Mouse (Mus musculus): ENCODE results near the gene Pstpip1. TPM values are rescaled to one million over a fixed set of nuclear protein-coding genes. Genes with fewer than 3 reads are reported as not detected.
A peak's percentile ranks its signal among the peaks of the same experiment; 100 is the strongest.

Pstpip1 gene
- polyA plus RNA-seq (2014; fragmentation: Nextera tagmentation; extraction: Ambion mirVana): 0.20 and 0.41 TPM in 2 replicates

GRCm38 (mm10) chr9:56089778-56090520 is at the start of gene Pstpip1:
Gene Pstpip1 (plus strand): TSS chr9:56089962.
- peak; percentile 86 for ATAC-seq
- DNase-seq (ENCODE audit: low spot score): peak; percentile 81

GRCm38 (mm10) chr9:56041372-56042180 is 48.2 kb upstream of the Pstpip1 start, which contains the start of gene Rcn2:
Gene Rcn2 (plus strand): TSS chr9:56041845.
- under 1% methylated on average over 49 of the region's 49 CpGs for WGBS
- Histone ChIP-seq H3K27ac (ENCODE audit: low read depth, low read length) (peak within 1 kb of the TSS; percentile 96), H3K36me3 (ENCODE audit: control insufficient read depth, insufficient read depth, low read length) (peaks cover 22% of the 10 kb centered on the region), H3K4me1 (ENCODE audit: control insufficient read depth, insufficient read depth, low read length) (peaks cover 13% of the 10 kb centered on the region), H3K9me3 (replicated peaks; ENCODE audit: control insufficient read depth, low read length) (no peaks in the 10 kb centered on the region), H3K9ac (ENCODE audit: low read length) (peak within 1 kb of the TSS; percentile 96), H3K4me2 (ENCODE audit: low read length) (peak within 1 kb of the TSS; percentile 58), H3K4me3 (ENCODE audit: low read depth, low read length) (peak within 1 kb of the TSS; percentile 72), H3K27me3 (replicated peaks; ENCODE audit: control insufficient read depth, insufficient read depth, low read length) (no peaks in the 10 kb centered on the region)
- peak; percentile 100 for ATAC-seq
- DNase-seq (ENCODE audit: low spot score): peak; percentile 97

More at GRCm38 (mm10) chr9:56089778-56090520, at the start of gene Pstpip1:
- H3K27me3 ChIP-seq (replicated peaks; ENCODE audit: control insufficient read depth, insufficient read depth, low read length): no peaks in the 10 kb centered on the region
- H3K27ac ChIP-seq (ENCODE audit: low read depth, low read length): peak within 1 kb of the TSS; percentile 1; the same call in 1 of the 2 replicates
- H3K9ac ChIP-seq (ENCODE audit: low read length): no peak within 1 kb of the TSS; the same call in 1 of the 2 replicates
- no peaks in the 10 kb centered on the region for H3K4me1 ChIP-seq (ENCODE audit: control insufficient read depth, insufficient read depth, low read length)
- no peaks in the 10 kb centered on the region for H3K9me3 ChIP-seq (replicated peaks; ENCODE audit: control insufficient read depth, low read length)
- H3K36me3 ChIP-seq (ENCODE audit: control insufficient read depth, insufficient read depth, low read length): no peaks in the 10 kb centered on the region
- H3K4me2 ChIP-seq (ENCODE audit: low read length): peak within 1 kb of the TSS; percentile 22
- 28% methylated on average over 22 of the region's 22 CpGs for WGBS
- no peak within 1 kb of the TSS for H3K4me3 ChIP-seq (ENCODE audit: low read depth, low read length)

GRCm38 (mm10) chr9:56042181-56042621 is 47.6 kb upstream of the Pstpip1 start:
- ATAC-seq: no peak
- no peak for DNase-seq (ENCODE audit: low spot score)
- Histone ChIP-seq H3K4me3 (ENCODE audit: low read depth, low read length) (peak overlapping the region; percentile 72), H3K9me3 (replicated peaks; ENCODE audit: control insufficient read depth, low read length) (no peaks in the 10 kb centered on the region), H3K36me3 (ENCODE audit: control insufficient read depth, insufficient read depth, low read length) (peaks cover 22% of the 10 kb centered on the region), H3K27ac (ENCODE audit: low read depth, low read length) (peak overlapping the region; percentile 96), H3K27me3 (replicated peaks; ENCODE audit: control insufficient read depth, insufficient read depth, low read length) (no peaks in the 10 kb centered on the region), H3K9ac (ENCODE audit: low read length) (peak overlapping the region; percentile 96), H3K4me1 (ENCODE audit: control insufficient read depth, insufficient read depth, low read length) (peaks cover 13% of the 10 kb centered on the region), H3K4me2 (ENCODE audit: low read length) (peak overlapping the region; percentile 58)
- under 1% methylated on average over 16 of the region's 16 CpGs for WGBS

GRCm38 (mm10) chr9:56053796-56054195 is 36.0 kb upstream of the Pstpip1 start:
- Histone ChIP-seq H3K4me2 (ENCODE audit: low read length) (no peak overlapping the region), H3K9me3 (replicated peaks; ENCODE audit: control insufficient read depth, low read length) (no peaks in the 10 kb centered on the region), H3K4me1 (ENCODE audit: control insufficient read depth, insufficient read depth, low read length) (no peaks in the 10 kb centered on the region), H3K27me3 (replicated peaks; ENCODE audit: control insufficient read depth, insufficient read depth, low read length) (no peaks in the 10 kb centered on the region), H3K4me3 (ENCODE audit: low read depth, low read length) (no peak overlapping the region), H3K36me3 (ENCODE audit: control insufficient read depth, insufficient read depth, low read length) (peaks cover 59% of the 10 kb centered on the region), H3K27ac (ENCODE audit: low read depth, low read length) (no peak overlapping the region), H3K9ac (ENCODE audit: low read length) (no peak overlapping the region)
- WGBS: 48% methylated on average over 3 of the region's 3 CpGs
- DNase-seq (ENCODE audit: low spot score): no peak
- no peak for ATAC-seq

- H3K4me3 ChIP-seq (ENCODE audit: low read depth, low read length): no peak overlapping the region
- no peaks in the 10 kb centered on the region for H3K4me1 ChIP-seq (ENCODE audit: control insufficient read depth, insufficient read depth, low read length)
- no peak overlapping the region for H3K4me2 ChIP-seq (ENCODE audit: low read length)
- 95% methylated on average over 6 of the region's 6 CpGs for WGBS
- H3K9ac ChIP-seq (ENCODE audit: low read length): no peak overlapping the region
- no peak for ATAC-seq
- DNase-seq (ENCODE audit: low spot score): no peak
- no peaks in the 10 kb centered on the region for H3K9me3 ChIP-seq (replicated peaks; ENCODE audit: control insufficient read depth, low read length)
- peaks cover 74% of the 10 kb centered on the region for H3K36me3 ChIP-seq (ENCODE audit: control insufficient read depth, insufficient read depth, low read length)
- H3K27me3 ChIP-seq (replicated peaks; ENCODE audit: control insufficient read depth, insufficient read depth, low read length): no peaks in the 10 kb centered on the region
- no peak overlapping the region for H3K27ac ChIP-seq (ENCODE audit: low read depth, low read length)
These were observed 33.6 kb upstream of the Pstpip1 start for GRCm38 (mm10) chr9:56056147-56056546.

- no peak for ATAC-seq
- Histone ChIP-seq H3K9me3 (replicated peaks; ENCODE audit: control insufficient read depth, low read length) (no peaks in the 10 kb centered on the region), H3K9ac (ENCODE audit: low read length) (no peak overlapping the region), H3K4me2 (ENCODE audit: low read length) (no peak overlapping the region), H3K4me3 (ENCODE audit: low read depth, low read length) (no peak overlapping the region), H3K27me3 (replicated peaks; ENCODE audit: control insufficient read depth, insufficient read depth, low read length) (no peaks in the 10 kb centered on the region), H3K4me1 (ENCODE audit: control insufficient read depth, insufficient read depth, low read length) (no peaks in the 10 kb centered on the region), H3K27ac (ENCODE audit: low read depth, low read length) (no peak overlapping the region), H3K36me3 (ENCODE audit: control insufficient read depth, insufficient read depth, low read length) (peaks cover 85% of the 10 kb centered on the region)
- no peak for DNase-seq (ENCODE audit: low spot score)
- 96% methylated on average over 5 of the region's 5 CpGs for WGBS
These were observed 27.4 kb upstream of the Pstpip1 start for GRCm38 (mm10) chr9:56062336-56062735.

- WGBS: 88% methylated on average over 3 of the region's 3 CpGs
- Histone ChIP-seq H3K4me1 (ENCODE audit: control insufficient read depth, insufficient read depth, low read length) (no peaks in the 10 kb centered on the region), H3K9ac (ENCODE audit: low read length) (no peak overlapping the region), H3K4me3 (ENCODE audit: low read depth, low read length) (no peak overlapping the region), H3K27me3 (replicated peaks; ENCODE audit: control insufficient read depth, insufficient read depth, low read length) (no peaks in the 10 kb centered on the region), H3K27ac (ENCODE audit: low read depth, low read length) (no peak overlapping the region), H3K9me3 (replicated peaks; ENCODE audit: control insufficient read depth, low read length) (no peaks in the 10 kb centered on the region), H3K36me3 (ENCODE audit: control insufficient read depth, insufficient read depth, low read length) (peaks cover 72% of the 10 kb centered on the region), H3K4me2 (ENCODE audit: low read length) (no peak overlapping the region)
- no peak for DNase-seq (ENCODE audit: low spot score)
- ATAC-seq: no peak
These were observed 24.8 kb upstream of the Pstpip1 start for GRCm38 (mm10) chr9:56065011-56065410.

- H3K4me2 ChIP-seq (ENCODE audit: low read length): no peak overlapping the region
- H3K36me3 ChIP-seq (ENCODE audit: control insufficient read depth, insufficient read depth, low read length): peaks cover 63% of the 10 kb centered on the region
- H3K4me1 ChIP-seq (ENCODE audit: control insufficient read depth, insufficient read depth, low read length): no peaks in the 10 kb centered on the region
- DNase-seq (ENCODE audit: low spot score) (no peak), ATAC-seq (no peak)
- H3K4me3 ChIP-seq (ENCODE audit: low read depth, low read length): no peak overlapping the region
- no peak overlapping the region for H3K9ac ChIP-seq (ENCODE audit: low read length)
- no peaks in the 10 kb centered on the region for H3K27me3 ChIP-seq (replicated peaks; ENCODE audit: control insufficient read depth, insufficient read depth, low read length)
- no peaks in the 10 kb centered on the region for H3K9me3 ChIP-seq (replicated peaks; ENCODE audit: control insufficient read depth, low read length)
- no peak overlapping the region for H3K27ac ChIP-seq (ENCODE audit: low read depth, low read length)
- 89% methylated on average over 4 of the region's 4 CpGs for WGBS
These were observed 21.8 kb upstream of the Pstpip1 start for GRCm38 (mm10) chr9:56067964-56068363.

All from forebrain, embryonic 14.5 days (tissue).